Mouse (Mus musculus) heart, adult 18-20 months (tissue): ENCODE data around the gene Ppargc1a. TPM values are rescaled to one million over a fixed set of nuclear protein-coding genes. Genes with fewer than 3 reads are reported as not detected.

Experiments used
- DNase-seq, 2 experiments: peaks; one replicate each; pipeline ENCODE4 v3.0.0; 2021 to 2022; ENCODE audit warnings: mixed read lengths in 1 of 2
- total RNA-seq, 2 experiments: library from RNA; stranded (reverse); gene quantifications; 2 replicates each; pipeline ENCODE4 v1.2.3; 2021

Gene Ppargc1a
- total RNA-seq, 2 experiments from 2014 or later: 99.6 to 126 TPM

- peak; percentile 20 to 22 for DNase-seq
Observed at GRCm38 (mm10) chr5:51412303-51413117, 155.0 kb downstream of the Ppargc1a start.

GRCm38 (mm10) chr5:51410006-51410405, 157.5 kb downstream of the Ppargc1a start:
- DNase-seq: no peak

- no peak for DNase-seq
Observed at GRCm38 (mm10) chr5:51406406-51406805, 161.1 kb downstream of the Ppargc1a start.
